Mouse (Mus musculus) liver, adult 2 months (tissue): ENCODE measurements at regions not wholly inside any gene's neighbourhood (a gene's known extent, or its start where the extent isn't known, plus 50 kb on each side); places are given as distances from the start of the nearest gene placed in this dataset.

Source experiments
- CTCF ChIP-seq: fragments of 200-500 bp; IDR thresholded peaks from 2 replicates; pipeline ENCODE4 v1.5.1; 2011; ENCODE audit warnings: low read depth, low read length, control low read depth
- POLR2A ChIP-seq: fragments of 200-500 bp; IDR thresholded peaks from 2 replicates; pipeline ENCODE4 v1.6.1; 2011; ENCODE audit warnings: low read length, control low read depth; ENCODE audit not compliant: insufficient read depth; ENCODE audit errors: extremely low read depth

GRCm38 (mm10) chr17:89656211-89656610, 254.0 kb downstream of the Gm10184 start:
- no peak for TF ChIP-seq CTCF
- TF ChIP-seq POLR2A: no peak
